Mouse (Mus musculus): ENCODE measurements at regions not wholly inside any gene's neighbourhood (a gene's known extent, or its start where the extent isn't known, plus 50 kb on each side); places are given as distances from the start of the nearest gene placed in this dataset.

DNA sequence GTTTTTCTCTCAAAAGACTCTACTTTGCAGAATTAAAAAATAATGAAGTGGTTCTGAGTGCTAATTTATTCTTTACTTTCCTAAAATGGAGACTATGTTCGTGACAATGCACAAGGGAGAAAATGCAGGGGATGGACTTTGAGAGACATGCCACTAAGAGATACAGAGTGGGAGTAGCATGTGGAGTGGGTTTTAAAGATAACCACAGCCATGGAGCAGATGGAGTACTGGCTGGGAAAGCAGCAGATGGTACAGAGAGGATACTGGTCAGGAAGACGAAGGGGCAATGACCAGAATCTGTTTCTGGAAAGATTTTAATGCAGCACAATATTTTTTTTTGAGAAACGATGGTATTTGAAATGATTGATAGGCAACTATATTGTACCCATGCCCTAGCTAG is 416.7 kb downstream of the Chl1 start:
- 84% methylated on average over 3 of the region's 3 CpGs for WGBS
- no peaks in the 10 kb centered on the region for H3K36me3 ChIP-seq
- no peaks in the 10 kb centered on the region for H3K27me3 ChIP-seq (ENCODE audit: low read depth, poor library complexity, severe bottlenecking)
- H3K27ac ChIP-seq: no peak overlapping the region
- DNase-seq (ENCODE audit: low spot score): no peak
- no peaks in the 10 kb centered on the region for H3K4me1 ChIP-seq
- no peak overlapping the region for H3K4me3 ChIP-seq
- H3K9me3 ChIP-seq (replicated peaks): no peaks in the 10 kb centered on the region

DNA sequence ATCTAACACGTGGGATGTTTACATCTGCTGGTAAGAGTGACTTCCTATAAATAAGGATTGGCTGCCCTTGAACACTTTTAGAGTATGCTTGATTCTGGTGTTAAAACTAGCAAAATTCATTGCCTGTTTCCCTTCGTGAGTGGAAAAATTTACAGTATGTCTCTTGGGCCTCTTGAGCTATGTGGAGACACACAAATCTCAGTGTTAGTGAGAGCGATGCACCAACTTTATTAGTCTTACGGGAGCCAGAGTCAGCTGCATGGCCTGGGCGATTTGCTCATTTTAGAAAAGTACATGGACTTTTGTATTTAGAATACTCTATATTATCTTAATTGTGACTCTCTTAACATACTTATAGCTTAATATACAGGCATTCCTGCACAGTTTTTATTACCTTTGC is 430.0 kb downstream of the Chl1 start:
- no peak for DNase-seq (ENCODE audit: low spot score)
- Histone ChIP-seq H3K27me3 (ENCODE audit: low read depth, poor library complexity, severe bottlenecking) (no peaks in the 10 kb centered on the region), H3K27ac (no peak overlapping the region), H3K9me3 (replicated peaks) (no peaks in the 10 kb centered on the region), H3K4me3 (no peak overlapping the region), H3K36me3 (no peaks in the 10 kb centered on the region), H3K4me1 (no peaks in the 10 kb centered on the region)
- WGBS: 86% methylated on average over 5 of the region's 5 CpGs

DNA sequence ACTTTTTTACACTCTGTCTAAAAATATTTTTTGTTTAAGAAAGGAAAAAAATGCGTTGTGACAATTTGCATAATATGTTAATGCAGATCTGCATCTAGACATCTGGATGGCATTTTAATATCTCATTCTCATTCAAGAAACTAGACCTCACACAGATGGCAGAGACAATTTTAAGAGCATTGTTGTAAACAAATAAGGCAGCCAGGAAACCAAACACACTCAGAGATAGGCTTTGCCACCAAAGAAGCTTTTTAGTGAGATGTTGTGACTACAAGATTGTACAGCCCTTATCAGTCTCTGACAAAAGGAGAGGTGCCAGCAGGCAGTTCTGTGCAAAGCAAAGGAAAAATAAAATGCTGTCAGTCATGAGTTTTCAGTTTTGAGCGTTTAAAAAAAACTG is 434.0 kb downstream of the Chl1 start:
- DNase-seq (ENCODE audit: low spot score): no peak
- WGBS: 74% methylated on average over 2 of the region's 2 CpGs
- H3K36me3 ChIP-seq: no peaks in the 10 kb centered on the region
- no peak overlapping the region for H3K27ac ChIP-seq
- no peak overlapping the region for H3K4me3 ChIP-seq
- no peaks in the 10 kb centered on the region for H3K27me3 ChIP-seq (ENCODE audit: low read depth, poor library complexity, severe bottlenecking)
- no peaks in the 10 kb centered on the region for H3K9me3 ChIP-seq (replicated peaks)
- H3K4me1 ChIP-seq: no peaks in the 10 kb centered on the region

DNA sequence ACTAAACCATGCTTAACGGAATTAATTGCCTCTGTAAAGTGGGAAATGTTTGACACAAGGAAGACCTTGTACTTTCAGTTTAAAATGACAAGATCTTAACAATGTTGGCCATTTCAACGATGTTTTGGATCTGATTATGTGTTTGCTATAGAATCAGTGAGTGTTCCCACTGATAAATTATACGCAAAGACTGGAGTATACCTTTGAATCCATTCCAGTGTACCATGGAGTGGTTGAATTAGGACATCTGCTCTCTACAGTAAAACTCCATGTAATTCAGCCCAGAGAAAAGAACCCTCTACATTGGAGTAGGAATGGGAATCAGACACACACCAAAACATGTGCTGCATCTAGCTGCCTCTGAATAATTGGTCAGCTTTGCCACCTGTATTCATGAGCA is 437.1 kb downstream of the Chl1 start:
- no peak for DNase-seq (ENCODE audit: low spot score)
- Histone ChIP-seq H3K9me3 (replicated peaks) (no peaks in the 10 kb centered on the region), H3K27ac (no peak overlapping the region), H3K4me1 (no peaks in the 10 kb centered on the region), H3K4me3 (no peak overlapping the region), H3K36me3 (no peaks in the 10 kb centered on the region), H3K27me3 (ENCODE audit: low read depth, poor library complexity, severe bottlenecking) (no peaks in the 10 kb centered on the region)
- 84% methylated on average over 3 of the region's 3 CpGs for WGBS

DNA sequence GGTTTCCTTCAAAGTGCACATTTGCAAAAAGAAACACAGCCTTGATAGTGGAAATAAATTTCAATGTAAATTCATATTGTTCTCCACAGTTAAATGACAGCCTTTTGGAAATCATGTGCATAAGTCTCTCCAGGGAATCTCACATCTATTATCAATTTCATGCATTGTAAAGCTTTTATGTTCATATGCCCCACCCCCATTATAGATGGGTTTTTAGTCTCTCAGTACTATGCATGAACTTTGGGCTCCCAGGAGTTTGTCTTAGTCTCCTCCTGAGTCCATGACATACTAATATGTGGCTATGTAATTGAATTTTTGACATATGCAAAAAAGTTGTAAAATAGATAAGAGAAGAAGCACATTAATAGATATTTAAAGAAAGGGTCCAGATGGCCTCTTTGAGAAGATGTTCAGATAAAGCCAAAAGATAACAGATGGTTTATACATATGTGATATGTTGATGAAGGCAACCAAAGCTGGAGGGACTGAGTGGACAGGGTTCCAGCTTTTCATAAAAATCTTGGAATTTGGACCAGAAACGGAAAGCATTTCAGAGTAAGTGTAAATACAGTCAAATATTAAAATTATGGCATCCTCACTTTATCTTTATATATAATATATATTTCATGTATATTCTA is 442.9 kb downstream of the Chl1 start:
- Histone ChIP-seq H3K4me1 (no peaks in the 10 kb centered on the region), H3K27me3 (ENCODE audit: low read depth, poor library complexity, severe bottlenecking) (no peaks in the 10 kb centered on the region), H3K36me3 (no peaks in the 10 kb centered on the region), H3K27ac (no peak overlapping the region), H3K9me3 (replicated peaks) (no peaks in the 10 kb centered on the region), H3K4me3 (no peak overlapping the region)
- WGBS: 84% methylated on average over 1 of the region's 1 CpGs
- no peak for DNase-seq (ENCODE audit: low spot score)

DNA sequence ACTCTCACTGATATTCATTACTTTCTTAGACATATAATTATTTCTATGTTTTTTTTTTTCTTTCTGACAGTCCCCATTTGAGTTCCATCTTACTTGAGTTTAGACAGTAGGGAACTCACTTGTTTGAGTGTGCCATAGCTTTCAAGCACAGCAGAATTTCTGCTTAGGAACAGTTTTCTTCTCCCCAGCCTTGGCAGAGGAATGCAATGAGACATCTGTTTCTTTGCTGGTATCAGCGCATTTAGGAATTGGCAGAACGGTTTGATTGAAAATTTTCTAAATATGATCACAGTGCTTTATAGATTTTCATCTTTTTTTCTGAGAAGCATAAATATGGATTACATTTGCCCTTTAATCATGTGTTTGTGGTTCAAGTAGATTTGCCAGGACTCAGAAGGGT is 448.6 kb downstream of the Chl1 start:
- no peak for DNase-seq (ENCODE audit: low spot score)
- Histone ChIP-seq H3K9me3 (replicated peaks) (no peaks in the 10 kb centered on the region), H3K27me3 (ENCODE audit: low read depth, poor library complexity, severe bottlenecking) (no peaks in the 10 kb centered on the region), H3K4me3 (no peak overlapping the region), H3K4me1 (no peaks in the 10 kb centered on the region), H3K27ac (no peak overlapping the region), H3K36me3 (no peaks in the 10 kb centered on the region)
- 93% methylated on average over 2 of the region's 2 CpGs for WGBS

DNA sequence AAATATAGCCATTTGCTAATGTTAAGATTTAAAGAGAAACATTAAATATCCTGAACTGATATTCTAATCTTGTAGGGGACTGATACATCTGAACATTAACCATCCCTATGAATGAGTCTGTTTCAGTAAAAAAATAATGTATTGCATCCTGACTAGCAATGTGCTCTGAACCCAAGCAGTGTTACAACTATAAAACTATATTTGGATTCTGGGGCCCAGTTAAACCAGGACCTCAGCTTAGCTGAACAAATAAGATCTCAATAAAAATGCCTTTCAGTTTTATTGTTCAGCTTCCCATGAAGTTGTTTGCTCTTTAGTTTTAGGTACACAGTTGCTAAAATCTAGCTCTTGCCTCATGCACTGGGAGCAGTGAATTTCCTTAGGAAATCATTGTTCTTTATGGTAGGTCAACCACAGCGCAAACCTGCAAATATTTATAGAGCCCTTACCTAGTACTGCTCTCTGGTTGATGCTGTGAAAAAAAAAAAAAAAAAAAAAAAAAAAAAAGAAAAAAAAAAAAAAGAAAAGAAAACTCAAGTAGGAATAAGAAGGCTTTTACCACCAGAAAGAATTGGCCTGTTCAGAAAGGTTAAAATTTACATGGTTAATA is 457.5 kb downstream of the Chl1 start:
- 83% methylated on average over 1 of the region's 1 CpGs for WGBS
- Histone ChIP-seq H3K4me1 (no peaks in the 10 kb centered on the region), H3K27ac (no peak overlapping the region), H3K27me3 (ENCODE audit: low read depth, poor library complexity, severe bottlenecking) (no peaks in the 10 kb centered on the region), H3K4me3 (no peak overlapping the region), H3K9me3 (replicated peaks) (no peaks in the 10 kb centered on the region), H3K36me3 (no peaks in the 10 kb centered on the region)
- DNase-seq (ENCODE audit: low spot score): no peak

DNA sequence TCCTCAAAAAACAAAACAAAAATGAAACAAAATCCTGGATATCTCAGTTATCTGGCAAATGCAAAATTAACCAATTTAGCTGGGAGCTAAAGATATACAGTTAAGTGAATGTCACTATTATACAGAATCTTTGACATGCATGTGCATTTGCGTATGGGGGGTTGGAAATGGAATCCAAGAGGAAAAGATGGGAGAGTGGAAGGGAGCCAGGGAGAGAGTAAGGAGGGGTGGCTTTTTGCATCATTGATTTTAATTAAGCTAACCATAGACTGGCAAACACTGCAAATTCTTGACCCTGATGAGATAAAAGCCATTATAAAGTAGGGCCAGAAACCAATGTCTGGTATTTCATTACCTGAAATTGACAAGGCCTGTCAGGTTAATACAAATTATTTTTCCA is 488.8 kb downstream of the Chl1 start:
- H3K27ac ChIP-seq: no peak overlapping the region
- H3K9me3 ChIP-seq (replicated peaks): no peaks in the 10 kb centered on the region
- no peaks in the 10 kb centered on the region for H3K4me1 ChIP-seq
- DNase-seq (ENCODE audit: low spot score): no peak
- H3K4me3 ChIP-seq: no peak overlapping the region
- no peaks in the 10 kb centered on the region for H3K27me3 ChIP-seq (ENCODE audit: low read depth, poor library complexity, severe bottlenecking)
- H3K36me3 ChIP-seq: no peaks in the 10 kb centered on the region
- WGBS: 89% methylated on average over 1 of the region's 1 CpGs

DNA sequence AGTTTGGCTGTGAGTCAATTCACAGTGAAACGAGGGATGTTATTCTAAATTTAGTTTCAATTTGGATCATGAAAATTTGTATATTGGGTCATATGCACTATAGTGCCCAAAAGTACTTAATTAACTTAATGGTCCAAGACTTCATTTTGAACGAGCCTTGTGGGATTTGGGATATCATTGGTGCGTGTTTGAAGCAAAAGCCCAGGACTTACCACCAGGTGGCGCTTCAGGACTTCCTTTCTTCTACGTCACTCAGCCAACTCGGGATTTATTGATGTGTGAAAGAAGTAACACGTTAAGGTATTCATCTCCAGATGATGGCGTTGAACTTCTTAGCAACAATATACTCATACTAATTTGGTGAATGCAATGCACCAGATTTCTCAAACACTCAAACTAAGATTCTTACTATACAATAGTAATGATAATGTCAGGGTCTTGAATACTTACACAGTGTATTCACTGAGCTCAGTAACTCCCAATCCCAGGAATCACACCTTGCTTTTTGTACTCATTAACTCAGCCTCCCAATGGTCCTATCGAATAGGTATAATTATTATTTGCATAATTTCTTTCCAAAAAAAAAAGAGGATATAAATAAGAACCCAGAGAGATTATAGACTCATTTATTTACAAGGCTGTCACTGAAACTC is 464.0 kb upstream of the Cntn6 start:
- DNase-seq (ENCODE audit: low spot score): peak; percentile 83
- Histone ChIP-seq H3K4me1 (no peaks in the 10 kb centered on the region), H3K9me3 (replicated peaks) (no peaks in the 10 kb centered on the region), H3K36me3 (no peaks in the 10 kb centered on the region), H3K27me3 (ENCODE audit: low read depth, poor library complexity, severe bottlenecking) (no peaks in the 10 kb centered on the region), H3K27ac (no peak overlapping the region), H3K4me3 (no peak overlapping the region)
- 14% methylated on average over 9 of the region's 9 CpGs for WGBS

DNA sequence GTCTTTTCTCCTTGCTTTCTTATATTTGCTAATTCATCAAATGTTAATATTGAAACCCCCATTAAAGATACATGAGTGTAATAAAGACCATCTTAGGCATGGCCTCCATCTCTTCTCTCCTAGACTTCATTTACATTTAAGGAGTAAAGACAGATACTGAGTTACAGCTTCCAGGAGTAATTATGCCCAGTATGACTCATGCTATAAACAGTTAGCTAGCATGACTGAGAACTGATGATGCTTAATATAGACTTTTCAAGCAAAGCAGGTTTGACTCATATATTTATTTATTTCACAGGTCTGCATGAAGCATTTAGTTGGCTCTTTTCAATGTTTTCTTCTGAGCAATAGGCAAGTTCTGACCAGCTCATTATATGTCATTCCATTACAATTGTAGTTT is 453.7 kb upstream of the Cntn6 start:
- no peak overlapping the region for H3K4me3 ChIP-seq
- H3K27ac ChIP-seq: no peak overlapping the region
- H3K4me1 ChIP-seq: no peaks in the 10 kb centered on the region
- no peaks in the 10 kb centered on the region for H3K36me3 ChIP-seq
- DNase-seq (ENCODE audit: low spot score): no peak
- no peaks in the 10 kb centered on the region for H3K9me3 ChIP-seq (replicated peaks)
- no peaks in the 10 kb centered on the region for H3K27me3 ChIP-seq (ENCODE audit: low read depth, poor library complexity, severe bottlenecking)

DNA sequence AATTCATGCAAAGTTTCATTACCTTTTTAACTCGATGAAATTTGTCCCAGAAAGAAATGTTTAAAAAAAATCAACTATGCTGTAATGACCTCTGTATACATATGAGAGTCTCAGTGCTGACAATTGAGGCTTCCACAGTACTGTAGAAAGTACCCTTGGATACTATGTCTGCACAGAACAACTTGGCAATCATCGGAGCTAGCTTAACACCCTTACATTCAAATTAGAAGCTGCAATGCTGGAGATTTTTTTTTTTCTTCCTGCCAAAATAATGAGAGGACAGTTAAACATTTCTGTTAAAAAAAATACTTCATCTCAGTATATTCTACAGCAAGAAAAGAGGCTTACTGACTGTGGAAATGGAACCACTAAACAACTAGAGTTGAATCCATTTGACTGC is 452.1 kb upstream of the Cntn6 start:
- 91% methylated on average over 2 of the region's 2 CpGs for WGBS
- Histone ChIP-seq H3K4me1 (no peaks in the 10 kb centered on the region), H3K4me3 (no peak overlapping the region), H3K36me3 (no peaks in the 10 kb centered on the region), H3K27me3 (ENCODE audit: low read depth, poor library complexity, severe bottlenecking) (no peaks in the 10 kb centered on the region), H3K27ac (no peak overlapping the region), H3K9me3 (replicated peaks) (no peaks in the 10 kb centered on the region)
- DNase-seq (ENCODE audit: low spot score): no peak

DNA sequence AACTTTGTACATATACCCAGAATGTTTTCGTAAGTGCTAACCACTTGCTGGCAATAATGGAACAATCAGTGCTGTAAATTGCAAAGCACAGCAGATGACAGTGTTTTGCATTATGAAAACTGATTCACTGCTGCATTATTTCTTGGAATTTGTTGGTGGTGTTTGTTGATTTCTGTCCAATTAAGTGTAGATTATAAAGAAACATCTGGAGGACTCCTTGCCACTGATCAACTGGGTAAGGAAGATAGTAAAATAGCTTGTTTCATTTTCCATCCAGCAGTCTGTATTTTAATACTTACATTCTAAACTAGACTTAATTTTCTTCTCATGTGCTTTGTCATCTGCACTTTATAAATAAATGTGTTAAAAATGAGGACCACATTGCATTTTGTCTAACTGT is 436.6 kb upstream of the Cntn6 start:
- H3K4me3 ChIP-seq: no peak overlapping the region
- H3K27me3 ChIP-seq (ENCODE audit: low read depth, poor library complexity, severe bottlenecking): no peaks in the 10 kb centered on the region
- no peaks in the 10 kb centered on the region for H3K4me1 ChIP-seq
- H3K36me3 ChIP-seq: no peaks in the 10 kb centered on the region
- WGBS: 82% methylated on average over 1 of the region's 1 CpGs
- DNase-seq (ENCODE audit: low spot score): no peak
- no peak overlapping the region for H3K27ac ChIP-seq
- H3K9me3 ChIP-seq (replicated peaks): no peaks in the 10 kb centered on the region

DNA sequence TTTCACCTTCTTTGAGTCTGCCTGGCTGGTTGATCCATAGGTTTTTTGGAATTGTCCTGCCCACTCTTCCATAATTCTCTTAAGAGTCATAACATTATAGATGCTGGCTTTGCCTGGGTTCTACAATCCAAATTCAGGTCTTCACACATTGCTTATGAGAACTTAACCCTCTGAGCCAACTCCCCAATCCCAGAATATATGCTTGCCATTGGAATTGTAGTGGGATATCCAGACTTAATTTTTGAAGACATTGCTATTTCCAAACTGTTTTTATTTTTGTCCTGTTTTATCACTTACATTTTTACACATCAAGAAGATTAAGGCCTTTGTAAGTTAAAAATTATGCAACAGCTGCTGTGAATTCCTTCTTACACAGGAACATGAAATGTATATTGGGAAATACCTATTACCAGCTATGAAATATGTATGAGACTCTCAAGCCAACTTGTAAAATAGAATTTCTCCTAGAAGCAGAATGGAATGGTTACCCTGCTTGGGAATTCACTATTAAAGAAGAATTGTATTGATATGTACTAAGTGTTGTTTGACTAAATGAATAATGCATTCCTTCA is 430.8 kb upstream of the Cntn6 start:
- no peaks in the 10 kb centered on the region for H3K9me3 ChIP-seq (replicated peaks)

More for the DNA sequence above, 430.8 kb upstream of the Cntn6 start:
- H3K27me3 ChIP-seq (ENCODE audit: low read depth, poor library complexity, severe bottlenecking): no peaks in the 10 kb centered on the region
- DNase-seq (ENCODE audit: low spot score): no peak
- no peaks in the 10 kb centered on the region for H3K36me3 ChIP-seq
- no peak overlapping the region for H3K4me3 ChIP-seq
- no peak overlapping the region for H3K27ac ChIP-seq
- H3K4me1 ChIP-seq: no peaks in the 10 kb centered on the region

Measured in limb, embryonic 10.5 days (tissue).